Mouse (Mus musculus) stomach, embryonic 16.5 days (tissue): ENCODE data around the gene Cyp46a1. TPM values are rescaled to one million over a fixed set of nuclear protein-coding genes. Genes with fewer than 3 reads are reported as not detected.

ENCODE experiments used
- ATAC-seq: fragments of 200-750 bp; cut with Nextera tagmentation; 2 replicates; pipeline ENCODE4 v1.8.0; 2017; ENCODE audit warnings: moderate number of reproducible peaks, moderate TSS enrichment; ENCODE audit not compliant: insufficient read depth, low FRiP score
- H3K27ac ChIP-seq: fragments of 300-500 bp; sonication (generic); 2 replicates; pipeline ENCODE4 v1.5.1; 2014; ENCODE audit warnings: low read length
- H3K27me3 ChIP-seq: fragments of 300-500 bp; sonication (generic); 2 replicates; pipeline ENCODE4 v1.6.1; 2014; ENCODE audit warnings: low read length, control low read depth, mixed read lengths; ENCODE audit not compliant: control insufficient read depth, insufficient read depth
- H3K36me3 ChIP-seq: fragments of 300-500 bp; sonication (generic); 2 replicates; pipeline ENCODE4 v1.6.1; 2014; ENCODE audit warnings: low read length; ENCODE audit not compliant: control insufficient read depth, insufficient read depth
- H3K4me1 ChIP-seq: fragments of 300-500 bp; sonication (generic); 2 replicates; pipeline ENCODE4 v1.6.1; 2014; ENCODE audit warnings: low read length, control low read depth, mixed read lengths; ENCODE audit not compliant: control insufficient read depth, insufficient read depth
- H3K4me2 ChIP-seq: fragments of 300-500 bp; sonication (generic); 2 replicates; pipeline ENCODE4 v1.6.1; 2014; ENCODE audit warnings: low read depth, low read length, mixed read lengths
- H3K4me3 ChIP-seq: fragments of 300-500 bp; sonication (generic); replicated peaks from 2 replicates; pipeline ENCODE4 v1.5.1; 2014; ENCODE audit warnings: mild to moderate bottlenecking, low read length
- H3K9ac ChIP-seq: fragments of 300-500 bp; sonication (generic); 2 replicates; pipeline ENCODE4 v1.6.1; 2014; ENCODE audit warnings: low read length
- H3K9me3 ChIP-seq: fragments of 300-500 bp; sonication (generic); replicated peaks from 2 replicates; pipeline ENCODE4 v1.6.1; 2016; ENCODE audit warnings: low read length, control low read depth; ENCODE audit not compliant: control insufficient read depth
- WGBS: fragments of 180-500 bp; shearing (Covaris S2); extraction: QIAGEN DNeasy Blood & Tissue Kit; methylation state at CpG from one replicate; pipeline ENCODE4 v1.1.7; 2014; 5-methylcytosine and 5-hydroxymethylcytosine counted together
- polyA plus RNA-seq: library from polyadenylated mRNA; unstranded; fragments of >200 nt; fragmentation: Nextera tagmentation; extraction: Ambion mirVana; gene quantifications from 2 replicates; pipeline ENCODE4 v1.2.1, GENCODE M21; 2015

The Cyp46a1 gene
- polyA plus RNA-seq, 1 experiment from 2014 or later: 8.5 TPM

DNA sequence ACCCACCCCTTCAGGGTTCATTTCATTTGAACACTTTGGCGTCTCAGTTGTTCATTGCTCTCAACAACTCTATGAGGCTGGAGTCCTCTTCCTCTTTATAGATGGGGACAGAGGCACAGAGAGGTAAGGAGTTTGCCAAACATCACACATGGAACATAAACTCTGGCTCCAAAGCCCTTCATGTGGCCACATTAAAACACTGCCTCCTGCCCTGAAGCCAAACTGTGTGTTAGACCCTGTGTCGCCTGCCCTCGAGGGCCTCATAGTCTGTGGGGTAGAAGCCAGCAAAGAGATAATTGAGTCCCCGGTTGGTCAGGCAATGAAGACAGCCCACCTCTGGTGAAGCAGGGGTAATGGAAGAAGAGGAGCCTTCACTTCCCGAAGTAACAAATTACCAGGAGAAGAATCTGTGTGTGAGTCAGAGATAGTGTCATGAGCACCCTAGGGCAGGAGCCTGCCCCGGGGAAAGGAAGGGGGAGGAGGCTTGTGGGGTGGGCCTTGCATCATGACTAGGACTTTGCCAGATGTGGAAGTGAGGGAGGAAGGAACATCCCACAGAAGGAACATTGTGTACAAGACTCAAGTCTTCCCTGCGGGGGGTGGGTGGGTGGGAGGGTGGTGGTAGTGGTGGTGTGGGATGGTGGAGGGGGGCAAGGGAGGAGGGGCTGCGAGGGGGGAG, 24.9 kb upstream of the Cyp46a1 start:
- WGBS: 54% methylated on average over 8 of the region's 8 CpGs
- Histone ChIP-seq H3K27ac (no peak overlapping the region), H3K27me3 (peaks cover 9% of the 10 kb centered on the region; the same call in 1 of the 2 replicates), H3K4me3 (no peak overlapping the region), H3K9me3 (no peaks in the 10 kb centered on the region), H3K9ac (no peak overlapping the region), H3K4me1 (peaks cover 6% of the 10 kb centered on the region), H3K36me3 (no peaks in the 10 kb centered on the region), H3K4me2 (no peak overlapping the region)
- no peak for ATAC-seq

- H3K36me3 ChIP-seq: no peaks in the 10 kb centered on the region
Observed at GRCm38 (mm10) chr12:108310041-108310440, 24.1 kb upstream of the Cyp46a1 start.

GRCm38 (mm10) chr12:108310456-108311027, 23.6 kb upstream of the Cyp46a1 start:
- H3K27ac ChIP-seq: no peak overlapping the region
- no peak for ATAC-seq
- H3K9ac ChIP-seq: no peak overlapping the region
- no peak overlapping the region for H3K4me3 ChIP-seq
- H3K4me2 ChIP-seq: no peak overlapping the region
- WGBS: 71% methylated on average over 7 of the region's 7 CpGs
- peaks cover 6% of the 10 kb centered on the region for H3K4me1 ChIP-seq
- H3K27me3 ChIP-seq: peaks cover 3% of the 10 kb centered on the region; the same call in 1 of the 2 replicates
- H3K36me3 ChIP-seq: no peaks in the 10 kb centered on the region
- H3K9me3 ChIP-seq: no peaks in the 10 kb centered on the region

More at GRCm38 (mm10) chr12:108310041-108310440, 24.1 kb upstream of the Cyp46a1 start:
- Histone ChIP-seq H3K27ac (no peak overlapping the region), H3K9me3 (no peaks in the 10 kb centered on the region), H3K4me2 (no peak overlapping the region), H3K27me3 (peaks cover 8% of the 10 kb centered on the region; the same call in 1 of the 2 replicates), H3K9ac (no peak overlapping the region), H3K4me1 (peaks cover 6% of the 10 kb centered on the region), H3K4me3 (no peak overlapping the region)
- 80% methylated on average over 4 of the region's 4 CpGs for WGBS
- no peak for ATAC-seq

- WGBS: 90% methylated on average over 27 of the region's 27 CpGs
- no peak overlapping the region for H3K27ac ChIP-seq
- H3K4me1 ChIP-seq: no peaks in the 10 kb centered on the region
- H3K4me2 ChIP-seq: no peak overlapping the region
- ATAC-seq: no peak
- H3K36me3 ChIP-seq: no peaks in the 10 kb centered on the region
- no peaks in the 10 kb centered on the region for H3K9me3 ChIP-seq
- no peak overlapping the region for H3K9ac ChIP-seq
- H3K27me3 ChIP-seq: peaks cover 11% of the 10 kb centered on the region
- H3K4me3 ChIP-seq: no peak overlapping the region
Observed at GRCm38 (mm10) chr12:108311741-108312290, 22.4 kb upstream of the Cyp46a1 start.

DNA sequence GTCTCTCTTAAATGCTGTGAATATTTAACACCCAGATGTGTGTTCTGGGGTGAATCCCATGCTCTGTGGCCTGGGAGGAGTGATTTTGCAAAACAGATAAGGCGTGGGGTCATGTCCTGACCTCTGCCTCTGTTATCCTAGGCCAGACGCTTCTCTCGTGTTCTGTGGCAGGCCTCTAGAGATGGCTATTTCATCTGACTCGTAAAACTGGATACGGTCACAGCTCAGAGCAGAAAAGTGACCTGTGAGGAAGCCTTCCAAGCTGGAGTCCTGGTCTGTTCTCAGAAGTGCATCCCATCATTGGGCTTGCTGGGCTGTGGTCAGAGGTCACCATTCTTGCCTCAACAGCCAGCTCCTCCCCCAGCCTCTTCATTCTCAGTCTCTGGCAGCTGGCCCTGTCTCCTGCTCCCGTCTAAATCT, 21.7 kb upstream of the Cyp46a1 start:
- no peak for ATAC-seq
- Histone ChIP-seq H3K4me3 (no peak overlapping the region), H3K27ac (no peak overlapping the region), H3K4me1 (no peaks in the 10 kb centered on the region), H3K36me3 (no peaks in the 10 kb centered on the region), H3K9ac (no peak overlapping the region), H3K4me2 (no peak overlapping the region), H3K27me3 (peaks cover 18% of the 10 kb centered on the region), H3K9me3 (no peaks in the 10 kb centered on the region)
- 49% methylated on average over 6 of the region's 6 CpGs for WGBS

DNA sequence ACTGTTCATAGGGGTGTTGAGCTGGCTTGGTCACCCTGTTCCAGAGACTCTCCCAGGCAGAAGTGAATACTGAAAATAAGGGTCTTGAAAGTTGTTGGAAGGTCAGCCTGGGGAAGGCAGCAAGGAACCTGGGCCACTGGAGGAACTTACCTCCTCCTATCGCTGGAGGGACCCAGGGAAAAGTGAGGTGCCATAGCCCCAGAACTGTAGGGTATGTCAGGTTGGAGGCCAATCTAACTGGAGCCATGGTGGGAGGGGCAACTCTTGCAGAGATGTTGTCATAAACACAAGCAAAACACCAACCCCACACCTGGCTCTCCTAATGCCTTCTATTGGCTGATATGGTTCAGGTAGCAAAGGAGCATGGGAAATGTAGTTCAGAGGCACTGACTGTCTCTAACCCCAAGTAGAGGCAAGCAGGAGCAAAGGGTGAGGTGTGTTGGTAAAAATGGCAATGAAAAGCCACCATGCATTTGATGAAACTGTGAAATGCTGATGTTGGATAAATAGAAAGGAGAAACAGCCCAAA, 20.9 kb upstream of the Cyp46a1 start:
- Histone ChIP-seq H3K27me3 (peaks cover 26% of the 10 kb centered on the region), H3K36me3 (no peaks in the 10 kb centered on the region), H3K9me3 (no peaks in the 10 kb centered on the region), H3K4me3 (no peak overlapping the region), H3K27ac (no peak overlapping the region), H3K4me1 (peaks cover 1% of the 10 kb centered on the region; the same call in 1 of the 2 replicates), H3K9ac (no peak overlapping the region), H3K4me2 (no peak overlapping the region)
- WGBS: 91% methylated on average over 1 of the region's 1 CpGs
- ATAC-seq: no peak

DNA sequence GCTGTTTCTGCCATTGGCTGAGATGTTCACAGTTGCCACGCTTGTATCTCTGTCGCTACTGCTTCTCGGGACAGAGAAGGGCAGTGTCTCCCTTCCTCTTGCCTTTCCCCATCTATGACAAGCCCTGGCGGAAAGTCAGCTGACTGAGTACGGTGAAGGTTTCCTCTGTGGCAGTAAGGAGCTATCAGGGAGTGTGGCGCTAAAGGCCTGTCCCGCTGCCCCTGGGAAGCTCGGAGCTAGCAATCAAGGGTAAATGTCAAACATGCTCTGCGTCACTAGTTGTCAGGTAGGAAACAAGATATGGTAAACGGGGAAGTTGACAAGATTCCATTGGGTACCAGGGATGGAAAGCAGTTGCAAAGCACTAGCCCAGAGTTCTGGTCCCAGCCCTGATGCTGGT, 18.4 kb upstream of the Cyp46a1 start:
- Histone ChIP-seq H3K36me3 (no peaks in the 10 kb centered on the region), H3K27ac (no peak overlapping the region), H3K27me3 (peaks cover 46% of the 10 kb centered on the region), H3K9me3 (no peaks in the 10 kb centered on the region), H3K4me3 (no peak overlapping the region), H3K4me2 (no peak overlapping the region), H3K9ac (no peak overlapping the region), H3K4me1 (peaks cover 3% of the 10 kb centered on the region; the same call in 1 of the 2 replicates)
- ATAC-seq: no peak
- 48% methylated on average over 10 of the region's 10 CpGs for WGBS

DNA sequence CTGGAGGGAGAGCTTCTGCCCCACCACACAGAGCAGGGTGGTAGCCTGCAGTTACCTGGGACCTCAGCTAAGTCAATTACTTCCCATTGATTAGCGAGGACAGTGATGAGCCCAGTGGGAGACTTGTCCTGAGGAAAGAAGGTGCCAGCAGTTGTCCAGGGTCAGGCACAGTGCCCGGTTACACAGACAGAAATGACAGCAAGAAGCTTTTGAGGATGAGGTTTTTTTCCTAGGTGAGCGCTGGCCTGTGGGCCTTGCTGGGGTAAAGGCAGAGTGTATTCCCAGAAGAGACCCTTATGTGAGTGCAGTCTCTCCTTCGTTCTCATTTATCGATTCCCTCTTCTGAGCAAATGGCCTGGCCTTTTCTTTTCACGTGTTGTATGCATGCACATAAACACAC, 17.5 kb upstream of the Cyp46a1 start:
- ATAC-seq: no peak
- Histone ChIP-seq H3K36me3 (no peaks in the 10 kb centered on the region), H3K9ac (no peak overlapping the region), H3K4me2 (no peak overlapping the region), H3K9me3 (no peaks in the 10 kb centered on the region), H3K4me1 (peaks cover 3% of the 10 kb centered on the region; the same call in 1 of the 2 replicates), H3K4me3 (no peak overlapping the region), H3K27ac (no peak overlapping the region), H3K27me3 (peaks cover 46% of the 10 kb centered on the region)
- WGBS: 50% methylated on average over 6 of the region's 6 CpGs

GRCm38 (mm10) chr12:108317201-108317738, 16.9 kb upstream of the Cyp46a1 start:
- Histone ChIP-seq H3K9me3 (no peaks in the 10 kb centered on the region), H3K9ac (no peak overlapping the region), H3K27ac (no peak overlapping the region), H3K4me3 (no peak overlapping the region), H3K4me2 (no peak overlapping the region), H3K36me3 (no peaks in the 10 kb centered on the region), H3K4me1 (peaks cover 3% of the 10 kb centered on the region; the same call in 1 of the 2 replicates), H3K27me3 (peaks cover 46% of the 10 kb centered on the region)
- 20% methylated on average over 9 of the region's 9 CpGs for WGBS
- no peak for ATAC-seq
